Mouse (Mus musculus) adrenal gland, adult 8-10 months (tissue): ENCODE measurements around the gene Hdac1. TPM values are rescaled to one million over a fixed set of nuclear protein-coding genes. Genes with fewer than 3 reads are reported as not detected.

Experiments used
- microRNA-seq, 2 experiments: library from miRNA; unstranded; fragments of <30 nt; microRNA quantifications; one replicate each; pipeline ENCODE4 v1.2.0; 2022
- total RNA-seq, 4 experiments: library from RNA; stranded (reverse); gene quantifications; 2 replicates each; pipeline ENCODE4 v1.2.4; 2022

Gene Hdac1
- total RNA-seq, 4 experiments from 2014 or later = 41.0 to 84.1 (median 61.0) TPM

Small RNAs within 50 kb of the gene (microRNA-seq; reads per million reads assigned to microRNA genes)
- gene Mir8119 = 0 reads per million in 2 experiments

Other genes starting within 250 kb of the Hdac1 start
- 100 to 1,000 TPM; 122 to 167 (median 155) TPM for gene Rbbp4, start 207.3 kb downstream of the Hdac1 start, total RNA-seq
- 10 to 100 TPM; 50.9 to 62.1 (median 56.6) TPM for gene Zbtb8os, start 207.0 kb downstream of the Hdac1 start, total RNA-seq
- 1 to 10 TPM; 4.7 to 7.8 (median 5.2) TPM for gene Zbtb8a, start 164.6 kb downstream of the Hdac1 start, total RNA-seq
- gene Zbtb8b, start 101.9 kb downstream of the Hdac1 start, total RNA-seq = under 1 TPM; 0.09 to 0.65 (median 0.34) TPM
- 10 to 100 TPM; 73.0 to 83.5 (median 80.3) TPM for gene Bsdc1, start 81.1 kb downstream of the Hdac1 start, total RNA-seq
- not detected for gene Tssk3, start 51.7 kb downstream of the Hdac1 start, total RNA-seq
- gene Fam229a, start 51.5 kb downstream of the Hdac1 start, total RNA-seq = 1 to 10 TPM in 1 of 4 experiments, not detected in 3; 1.2 TPM
- 10 to 100 TPM; 36.0 to 48.0 (median 43.9) TPM for gene Marcksl1, start 29.1 kb downstream of the Hdac1 start, total RNA-seq
- gene Lck, start 30.9 kb upstream of the Hdac1 start, total RNA-seq = 1 to 10 TPM; 1.9 to 3.5 (median 2.6) TPM
- 10 to 100 TPM; 25.5 to 43.5 (median 29.0) TPM for gene Fam167b, start 35.8 kb upstream of the Hdac1 start, total RNA-seq
- gene Eif3i, start 57.9 kb upstream of the Hdac1 start, total RNA-seq = 100 to 1,000 TPM; 174 to 190 (median 182) TPM
- gene Tmem234, start 58.0 kb upstream of the Hdac1 start, total RNA-seq = 100 to 1,000 TPM; 104 to 120 (median 109) TPM
- 1 to 10 TPM; 1.4 to 4.2 (median 2.8) TPM for gene Dcdc2b, start 71.5 kb upstream of the Hdac1 start, total RNA-seq
- 10 to 100 TPM; 35.1 to 47.4 (median 43.0) TPM for gene Iqcc, start 76.4 kb upstream of the Hdac1 start, total RNA-seq
- 10 to 100 TPM; 32.1 to 49.2 (median 43.5) TPM for gene Ccdc28b, start 81.2 kb upstream of the Hdac1 start, total RNA-seq
- 10 to 100 TPM; 65.9 to 84.3 (median 74.4) TPM for gene Txlna, start 98.4 kb upstream of the Hdac1 start, total RNA-seq
- gene Kpna6, start 130.1 kb upstream of the Hdac1 start, total RNA-seq = 100 to 1,000 TPM in 2 of 4 experiments, 10 to 100 TPM in 2; 79.9 to 108 (median 103) TPM
- gene Tmem39b, start 154.1 kb upstream of the Hdac1 start, total RNA-seq = 10 to 100 TPM; 10.5 to 13.9 (median 11.1) TPM
- 10 to 100 TPM; 70.1 to 80.2 (median 76.4) TPM for gene Khdrbs1, start 199.6 kb upstream of the Hdac1 start, total RNA-seq